In the genomic region with DNA sequence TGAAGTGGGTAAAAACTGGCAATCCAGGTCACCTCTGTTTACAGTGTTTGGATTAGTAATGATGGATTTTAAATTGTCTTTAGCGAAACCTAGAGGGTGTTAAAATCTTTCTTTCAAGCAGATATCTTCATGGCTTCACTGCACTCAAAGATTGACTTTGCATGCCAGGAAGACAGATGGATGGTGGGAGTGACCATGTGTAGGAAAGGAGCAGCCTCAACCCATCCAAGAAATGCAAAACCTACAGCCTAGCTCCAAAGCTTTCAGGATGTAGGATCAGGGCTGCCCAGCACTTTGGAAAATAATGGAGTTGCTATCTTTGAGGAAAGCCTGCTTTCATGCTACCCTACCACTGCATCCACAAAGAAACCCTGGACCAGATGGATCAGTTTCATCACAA, we compare ENCODE assay signal across 20 mouse cellular contexts.
DNase-seq lines count a peak whose midpoint lies in the region; ATAC-seq and TF ChIP-seq lines count a peak whose summit lies in the region.
"Had no signal": no experiment of that assay in that cellular context is flagged by ENCODE, and none has a peak within 500 bp of the region (broad histone marks: within the 10 kb centered on the region; RNA-seq: fewer than 3 reads in every experiment).

No protein-coding gene starts in this region.

- TF ChIP-seq CTCF in layer of hippocampus, adult 2 months (conservative IDR thresholded peaks at IDR 0.05), result no peak
- no peak for TF ChIP-seq CTCF in kidney, adult 2 months (conservative IDR thresholded peaks at IDR 0.05; ENCODE audit: insufficient read depth, insufficient read length, low read depth, low read length)

- H3K9ac ChIP-seq in midbrain, embryonic 11.5 days (ENCODE audit: low read length), result no peak overlapping the region
- H3K9ac ChIP-seq: hindbrain, embryonic 12.5 days; limb, embryonic 15.5 days; liver, embryonic 15.5 days; neural tube, embryonic 13.5 days had no signal

- DNase-seq in frontal cortex, adult 2 months (ENCODE audit: extremely low spot score in 1 of 2, low spot score in 1 of 2), result peak; percentile 48 to 81
- no peak for DNase-seq in frontal cortex, postnatal 14 days (ENCODE audit: low spot score in 2 of 2)
- peak; percentile 54 to 67 for DNase-seq in layer of hippocampus, adult 2 months (ENCODE audit: low spot score in 2 of 2)
- peak; percentile 39 to 91 for DNase-seq in left cerebral cortex, postnatal 25 days (ENCODE audit: low spot score in 2 of 2)
- peak; percentile 86 for DNase-seq in telencephalon, adult 2 months (ENCODE audit: low read depth, low spot score)
- no peak for DNase-seq in kidney, adult 2 months
- no peak for DNase-seq in midbrain, embryonic 11.5 days (ENCODE audit: low spot score, missing footprints)
- DNase-seq: adrenal gland, postnatal 10 days; kidney, adult 9 months; kidney, postnatal 36 days; thymus, postnatal 36 days had no signal

- no peak for ATAC-seq in midbrain, embryonic 11.5 days (ENCODE audit: low FRiP score)
- ATAC-seq: activated CD4-positive, CD25-positive, alpha-beta regulatory T cell, adult 4 months had no signal

- H3K4me1 ChIP-seq in kidney, adult 2 months (ENCODE audit: control insufficient read depth, insufficient read depth, low read length), result no peaks in the 10 kb centered on the region
- H3K4me1 ChIP-seq in midbrain, embryonic 11.5 days (ENCODE audit: control insufficient read depth, insufficient read depth, low read length), result no peaks in the 10 kb centered on the region
- H3K4me1 ChIP-seq: heart, embryonic 10.5 days; hindbrain, embryonic 12.5 days; limb, embryonic 15.5 days; liver, embryonic 15.5 days; neural tube, embryonic 13.5 days had no signal

- TF ChIP-seq POLR2A in kidney, adult 2 months (IDR thresholded peaks at IDR 0.05; ENCODE audit: low read depth, low read length), result no peak

- intact Hi-C loops in left cerebral cortex, postnatal 25 days (cut with DNase I), result loop anchor here (5.0 kb wide), 1 partner anchor 136 kb away; no protein-coding TSS in a partner anchor

- no peak overlapping the region for H3K4me2 ChIP-seq in midbrain, embryonic 11.5 days
- H3K4me2 ChIP-seq: hindbrain, embryonic 12.5 days; limb, embryonic 15.5 days; liver, embryonic 15.5 days; neural tube, embryonic 13.5 days had no signal

- H3K27ac ChIP-seq in layer of hippocampus, adult 2 months, result peak overlapping the region; percentile 9; the same call in 1 of the 2 replicates
- no peak overlapping the region for H3K27ac ChIP-seq in kidney, adult 2 months (ENCODE audit: insufficient read depth, low read depth, low read length)
- no peak overlapping the region for H3K27ac ChIP-seq in midbrain, embryonic 11.5 days (ENCODE audit: low read depth, low read length)
- H3K27ac ChIP-seq: heart, embryonic 10.5 days; hindbrain, embryonic 12.5 days; limb, embryonic 15.5 days; liver, embryonic 15.5 days; macrophage; midbrain, embryonic 10.5 days; neural tube, embryonic 13.5 days had no signal

- H3K27me3 ChIP-seq in kidney, adult 2 months (replicated peaks; ENCODE audit: control insufficient read depth, insufficient read depth, low read length), result no peaks in the 10 kb centered on the region; the same call in 1 of the 2 replicates
- no peaks in the 10 kb centered on the region for H3K27me3 ChIP-seq in midbrain, embryonic 11.5 days (ENCODE audit: control insufficient read depth, insufficient read depth, low read length)
- H3K27me3 ChIP-seq: hindbrain, embryonic 12.5 days; limb, embryonic 15.5 days; liver, embryonic 15.5 days; neural tube, embryonic 13.5 days had no signal

- WGBS in kidney, adult 2 months, result 40% methylated on average over 1 of the region's 1 CpGs
- 81% methylated on average over 1 of the region's 1 CpGs for WGBS in midbrain, embryonic 11.5 days

- no peaks in the 10 kb centered on the region for H3K9me3 ChIP-seq in midbrain, embryonic 11.5 days (ENCODE audit: control insufficient read depth, low read length)
- H3K9me3 ChIP-seq: heart, embryonic 10.5 days; hindbrain, embryonic 12.5 days; limb, embryonic 15.5 days; liver, embryonic 15.5 days; midbrain, embryonic 10.5 days; neural tube, embryonic 13.5 days had no signal

- H3K36me3 ChIP-seq in kidney, adult 2 months (ENCODE audit: control insufficient read depth, insufficient read depth, low read length), result no peaks in the 10 kb centered on the region
- H3K36me3 ChIP-seq in midbrain, embryonic 11.5 days (ENCODE audit: control insufficient read depth, insufficient read depth, low read length), result no peaks in the 10 kb centered on the region
- H3K36me3 ChIP-seq: G1E; heart, embryonic 10.5 days; hindbrain, embryonic 12.5 days; limb, embryonic 15.5 days; liver, embryonic 15.5 days; midbrain, embryonic 10.5 days; neural tube, embryonic 13.5 days had no signal

- no peak overlapping the region for H3K4me3 ChIP-seq in layer of hippocampus, adult 2 months
- H3K4me3 ChIP-seq in kidney, adult 2 months (ENCODE audit: insufficient read depth, low read depth, low read length), result no peak overlapping the region
- no peak overlapping the region for H3K4me3 ChIP-seq in midbrain, embryonic 11.5 days (ENCODE audit: low read depth, low read length)
- H3K4me3 ChIP-seq: heart, embryonic 10.5 days; hindbrain, embryonic 12.5 days; limb, embryonic 15.5 days; liver, embryonic 15.5 days; midbrain, embryonic 10.5 days; neural tube, embryonic 13.5 days had no signal

Comparison
In these comparisons a context has a peak if more than half of its experiments do, and no peak if none do; other contexts are left out.
1. DNase-seq: peak in frontal cortex, adult 2 months (2 of 2), layer of hippocampus, adult 2 months (2 of 2), left cerebral cortex, postnatal 25 days (2 of 2) and telencephalon, adult 2 months (single experiment); none in frontal cortex, postnatal 14 days (0 of 2), kidney, adult 2 months (single experiment) and midbrain, embryonic 11.5 days (single experiment).